Comparison of ENCODE assay signal across 10 mouse cellular contexts in genomic region chr9:44399114-44399794, GRCm38 (mm10). TPM values are rescaled to one million over a fixed set of nuclear protein-coding genes. Genes with fewer than 3 reads are reported as not detected.
DNase-seq lines count a peak whose midpoint lies in the region; ATAC-seq and TF ChIP-seq lines count a peak whose summit lies in the region.
"Had no signal": no experiment of that assay in that cellular context is flagged by ENCODE, and none has a peak within 500 bp of the region (broad histone marks: within the 10 kb centered on the region; RNA-seq: fewer than 3 reads in every experiment).

No protein-coding gene starts in this region.

- ATAC-seq in midbrain, embryonic 16.5 days = no peak
- ATAC-seq in intestine, postnatal 0 days = no peak
- ATAC-seq in stomach, embryonic 16.5 days (ENCODE audit: insufficient read depth, low FRiP score) = no peak
- ATAC-seq: activated CD4-positive, CD25-positive, alpha-beta regulatory T cell, adult 4 months had no signal

- H3K9ac ChIP-seq in midbrain, embryonic 16.5 days (ENCODE audit: low read depth, low read length) = no peak overlapping the region
- H3K9ac ChIP-seq in intestine, postnatal 0 days (ENCODE audit: low read depth, low read length) = peak overlapping the region; percentile 83
- H3K9ac ChIP-seq in stomach, embryonic 16.5 days (ENCODE audit: low read length) = 0 out of 2 replicates have a peak overlapping the region, but pooled peaks have one; percentile 2

- H3K27ac ChIP-seq in midbrain, embryonic 10.5 days (replicated peaks) = 0 out of 2 replicates have a peak overlapping the region, but pooled peaks have one; percentile 1
- H3K27ac ChIP-seq in midbrain, embryonic 16.5 days (ENCODE audit: low read length) = no peak overlapping the region
- peak overlapping the region; percentile 93 for H3K27ac ChIP-seq in intestine, postnatal 0 days (ENCODE audit: low read depth, low read length)
- H3K27ac ChIP-seq in stomach, embryonic 16.5 days (ENCODE audit: low read length) = no peak overlapping the region

- 0 out of 2 replicates have a peak overlapping the region, but pooled peaks have one; percentile 4 for H3K4me3 ChIP-seq in midbrain, embryonic 10.5 days
- H3K4me3 ChIP-seq in midbrain, embryonic 16.5 days (ENCODE audit: low read depth, low read length) = no peak overlapping the region
- H3K4me3 ChIP-seq in intestine, postnatal 0 days (ENCODE audit: low read depth, low read length) = peak overlapping the region; percentile 71
- H3K4me3 ChIP-seq in stomach, embryonic 16.5 days (replicated peaks; ENCODE audit: low read length) = no peak overlapping the region

- H3K4me1 ChIP-seq in midbrain, embryonic 10.5 days = peaks cover 34% of the 10 kb centered on the region
- peaks cover 18% of the 10 kb centered on the region for H3K4me1 ChIP-seq in midbrain, embryonic 16.5 days (ENCODE audit: control insufficient read depth, insufficient read depth, low read length)
- 0 out of 2 replicates have a peak, but pooled peaks cover 4% of the 10 kb centered on the region for H3K4me1 ChIP-seq in intestine, postnatal 0 days (replicated peaks; ENCODE audit: control insufficient read depth, insufficient read depth, low read length)
- H3K4me1 ChIP-seq in stomach, embryonic 16.5 days (ENCODE audit: control insufficient read depth, insufficient read depth, low read length) = peaks cover 12% of the 10 kb centered on the region; the same call in 1 of the 2 replicates

- WGBS in midbrain, embryonic 10.5 days = 84% methylated on average over 13 of the region's 13 CpGs
- WGBS in midbrain, embryonic 16.5 days = 87% methylated on average over 13 of the region's 13 CpGs
- 71% methylated on average over 13 of the region's 13 CpGs for WGBS in intestine, postnatal 0 days
- 82% methylated on average over 13 of the region's 13 CpGs for WGBS in stomach, embryonic 16.5 days

- no peaks in the 10 kb centered on the region for H3K9me3 ChIP-seq in midbrain, embryonic 10.5 days (replicated peaks)
- H3K9me3 ChIP-seq in midbrain, embryonic 16.5 days (replicated peaks; ENCODE audit: control insufficient read depth, low read length, poor library complexity, severe bottlenecking) = no peaks in the 10 kb centered on the region
- H3K9me3 ChIP-seq in intestine, postnatal 0 days (ENCODE audit: control insufficient read depth) = no peaks in the 10 kb centered on the region
- H3K9me3 ChIP-seq in stomach, embryonic 16.5 days (replicated peaks; ENCODE audit: control insufficient read depth, low read length) = no peaks in the 10 kb centered on the region
- H3K9me3 ChIP-seq: embryonic facial prominence, embryonic 10.5 days had no signal

- TF ChIP-seq CTCF in intestine, postnatal 0 days (IDR thresholded peaks at IDR 0.05; ENCODE audit: low read depth) = no peak

- H3K4me2 ChIP-seq in midbrain, embryonic 16.5 days (ENCODE audit: low read length) = no peak overlapping the region
- H3K4me2 ChIP-seq in intestine, postnatal 0 days (replicated peaks; ENCODE audit: low read depth) = peak overlapping the region; percentile 93
- no peak overlapping the region for H3K4me2 ChIP-seq in stomach, embryonic 16.5 days (ENCODE audit: low read depth, low read length)

- peaks cover 13% of the 10 kb centered on the region for H3K27me3 ChIP-seq in midbrain, embryonic 10.5 days (ENCODE audit: low read depth, poor library complexity, severe bottlenecking)
- no peaks in the 10 kb centered on the region for H3K27me3 ChIP-seq in midbrain, embryonic 16.5 days (ENCODE audit: control insufficient read depth, insufficient read depth, low read depth, low read length)
- H3K27me3 ChIP-seq in intestine, postnatal 0 days (replicated peaks; ENCODE audit: control insufficient read depth, insufficient read depth, low read length) = no peaks in the 10 kb centered on the region
- no peaks in the 10 kb centered on the region for H3K27me3 ChIP-seq in stomach, embryonic 16.5 days (ENCODE audit: control insufficient read depth, insufficient read depth, low read length)

- DNase-seq in heart, adult 11 months = peak; percentile 93
- DNase-seq in heart, adult 8-10 months (ENCODE audit: low spot score) = no peak
- DNase-seq in midbrain, embryonic 10.5 days (ENCODE audit: low spot score) = no peak
- DNase-seq in right cerebral cortex, adult 2 months (ENCODE audit: low spot score in 2 of 2) = no peak
- DNase-seq in thymus, postnatal 4 days = no peak

- H3K36me3 ChIP-seq in midbrain, embryonic 10.5 days = peaks cover 54% of the 10 kb centered on the region
- H3K36me3 ChIP-seq in midbrain, embryonic 16.5 days (ENCODE audit: control insufficient read depth, insufficient read depth, low read length) = peaks cover 27% of the 10 kb centered on the region
- peaks cover 44% of the 10 kb centered on the region for H3K36me3 ChIP-seq in intestine, postnatal 0 days (ENCODE audit: control insufficient read depth, insufficient read depth)
- H3K36me3 ChIP-seq in stomach, embryonic 16.5 days (ENCODE audit: control insufficient read depth, insufficient read depth, low read length) = peaks cover 19% of the 10 kb centered on the region

RNA-seq across cellular contexts. Expression of gene Slc37a4, which starts 2.6 kb away (rescaled TPM):
- 10 to 100 TPM; 22.5 to 24.5 (median 22.9) TPM for total RNA-seq in heart, adult 8-10 months (2022)
- 17.2 and 20.5 TPM in 2 replicates for polyA plus RNA-seq in midbrain, embryonic 10.5 days (2016; fragmentation: Nextera tagmentation; extraction: Ambion mirVana)
- 43.1 and 46.6 TPM in 2 replicates for polyA plus RNA-seq in midbrain, embryonic 16.5 days (2015; fragmentation: Nextera tagmentation; extraction: Ambion mirVana)
- 150 and 160 TPM in 2 replicates for polyA plus RNA-seq in intestine, postnatal 0 days (2015; fragmentation: Nextera tagmentation; extraction: Ambion mirVana)
- 34.4 and 35.6 TPM in 2 replicates for polyA plus RNA-seq in stomach, embryonic 16.5 days (2015; fragmentation: Nextera tagmentation; extraction: Ambion mirVana)

RNA-seq across cellular contexts. Expression of gene Rps25, which starts 7.7 kb away (rescaled TPM):
- 100 to 1,000 TPM; 784 to 974 (median 849) TPM for total RNA-seq in heart, adult 8-10 months (2022)
- 1,926 and 2,208 TPM in 2 replicates for polyA plus RNA-seq in midbrain, embryonic 10.5 days (2016; fragmentation: Nextera tagmentation; extraction: Ambion mirVana)
- polyA plus RNA-seq in midbrain, embryonic 16.5 days (2015; fragmentation: Nextera tagmentation; extraction: Ambion mirVana) = 826 and 926 TPM in 2 replicates
- polyA plus RNA-seq in intestine, postnatal 0 days (2015; fragmentation: Nextera tagmentation; extraction: Ambion mirVana) = 1,434 and 1,542 TPM in 2 replicates
- polyA plus RNA-seq in stomach, embryonic 16.5 days (2015; fragmentation: Nextera tagmentation; extraction: Ambion mirVana) = 1,506 and 1,598 TPM in 2 replicates

RNA-seq across cellular contexts. Expression of gene Trappc4, which starts 8.1 kb away (rescaled TPM):
- 10 to 100 TPM; 38.3 to 42.9 (median 41.2) TPM for total RNA-seq in heart, adult 8-10 months (2022)
- polyA plus RNA-seq in midbrain, embryonic 10.5 days (2016; fragmentation: Nextera tagmentation; extraction: Ambion mirVana) = 216 and 244 TPM in 2 replicates
- 330 and 343 TPM in 2 replicates for polyA plus RNA-seq in midbrain, embryonic 16.5 days (2015; fragmentation: Nextera tagmentation; extraction: Ambion mirVana)
- 138 and 142 TPM in 2 replicates for polyA plus RNA-seq in intestine, postnatal 0 days (2015; fragmentation: Nextera tagmentation; extraction: Ambion mirVana)
- 112 and 116 TPM in 2 replicates for polyA plus RNA-seq in stomach, embryonic 16.5 days (2015; fragmentation: Nextera tagmentation; extraction: Ambion mirVana)

RNA-seq across cellular contexts. Expression of gene Ccdc84, which starts 19.1 kb away (rescaled TPM):
- total RNA-seq in heart, adult 8-10 months (2022) = 1 to 10 TPM; 4.9 to 8.0 (median 5.5) TPM
- polyA plus RNA-seq in midbrain, embryonic 10.5 days (2016; fragmentation: Nextera tagmentation; extraction: Ambion mirVana) = 25.4 and 29.9 TPM in 2 replicates
- polyA plus RNA-seq in midbrain, embryonic 16.5 days (2015; fragmentation: Nextera tagmentation; extraction: Ambion mirVana) = 35.7 and 39.2 TPM in 2 replicates
- polyA plus RNA-seq in intestine, postnatal 0 days (2015; fragmentation: Nextera tagmentation; extraction: Ambion mirVana) = 14.7 and 19.7 TPM in 2 replicates
- polyA plus RNA-seq in stomach, embryonic 16.5 days (2015; fragmentation: Nextera tagmentation; extraction: Ambion mirVana) = 22.4 and 27.6 TPM in 2 replicates

RNA-seq across cellular contexts. Expression of gene Hyou1, which starts 20.0 kb away (rescaled TPM):
- 10 to 100 TPM; 50.4 to 82.6 (median 67.0) TPM for total RNA-seq in heart, adult 8-10 months (2022)
- polyA plus RNA-seq in midbrain, embryonic 10.5 days (2016; fragmentation: Nextera tagmentation; extraction: Ambion mirVana) = 40.2 and 42.1 TPM in 2 replicates
- 26.8 and 28.2 TPM in 2 replicates for polyA plus RNA-seq in midbrain, embryonic 16.5 days (2015; fragmentation: Nextera tagmentation; extraction: Ambion mirVana)
- 10.5 and 11.1 TPM in 2 replicates for polyA plus RNA-seq in intestine, postnatal 0 days (2015; fragmentation: Nextera tagmentation; extraction: Ambion mirVana)
- polyA plus RNA-seq in stomach, embryonic 16.5 days (2015; fragmentation: Nextera tagmentation; extraction: Ambion mirVana) = 33.8 and 41.3 TPM in 2 replicates

Comparison
In these comparisons a context has a peak if more than half of its experiments do, and no peak if none do; other contexts are left out.
1. H3K27ac ChIP-seq: peak in midbrain, embryonic 10.5 days (single experiment) and intestine, postnatal 0 days (single experiment); none in midbrain, embryonic 16.5 days (single experiment) and stomach, embryonic 16.5 days (single experiment).
2. H3K4me3 ChIP-seq: peak in midbrain, embryonic 10.5 days (single experiment) and intestine, postnatal 0 days (single experiment); none in midbrain, embryonic 16.5 days (single experiment) and stomach, embryonic 16.5 days (single experiment).